Mouse (Mus musculus) forebrain, embryonic 12.5 days (tissue): Measurements from ENCODE around the gene Gp1ba. TPM values are rescaled to one million over a fixed set of nuclear protein-coding genes. Genes with fewer than 3 reads are reported as not detected.
A peak's percentile ranks its signal among the peaks of the same experiment; 100 is the strongest.

Experiments used
- ATAC-seq: fragments of 200-750 bp; cut with Nextera tagmentation; 2 replicates; pipeline ENCODE4 v1.8.0; 2017; ENCODE audit warnings: moderate TSS enrichment; ENCODE audit not compliant: low FRiP score
- H3K27ac ChIP-seq: fragments of 300-500 bp; sonication (generic); 2 replicates; pipeline ENCODE4 v1.5.1; 2016; ENCODE audit warnings: mild to moderate bottlenecking
- H3K27me3 ChIP-seq: fragments of 300-500 bp; sonication (generic); 2 replicates; pipeline ENCODE4 v1.6.1; 2016; ENCODE audit warnings: mild to moderate bottlenecking
- H3K36me3 ChIP-seq: fragments of 300-500 bp; sonication (generic); replicated peaks from 2 replicates; pipeline ENCODE4 v1.6.1; 2016; ENCODE audit warnings: mild to moderate bottlenecking
- H3K4me1 ChIP-seq: fragments of 300-500 bp; sonication (generic); 2 replicates; pipeline ENCODE4 v1.6.1; 2016
- H3K4me2 ChIP-seq: fragments of 300-500 bp; sonication (generic); 2 replicates; pipeline ENCODE4 v1.6.1; 2016; ENCODE audit warnings: mild to moderate bottlenecking, moderate library complexity
- H3K4me3 ChIP-seq: fragments of 300-500 bp; sonication (generic); replicated peaks from 2 replicates; pipeline ENCODE4 v1.5.1; 2016; ENCODE audit warnings: mild to moderate bottlenecking
- H3K9ac ChIP-seq: fragments of 300-500 bp; sonication (generic); 2 replicates; pipeline ENCODE4 v1.6.1; 2016; ENCODE audit warnings: mild to moderate bottlenecking
- H3K9me3 ChIP-seq: fragments of 300-500 bp; sonication (generic); 2 replicates; pipeline ENCODE4 v1.6.1; 2016
- WGBS: fragments of 180-500 bp; shearing (Covaris S2); methylation state at CpG from one replicate; pipeline ENCODE4 v1.1.7; 2016; 5-methylcytosine and 5-hydroxymethylcytosine counted together
- polyA plus RNA-seq: library from polyadenylated mRNA; unstranded; fragments of >200 nt; fragmentation: Nextera tagmentation; extraction: Ambion mirVana; gene quantifications from 2 replicates; pipeline ENCODE4 v1.2.1, GENCODE M21; 2016

Gp1ba gene
- polyA plus RNA-seq, 1 experiment from 2014 or later = 0.33 TPM

- Histone ChIP-seq H3K4me1 (peaks cover 57% of the 10 kb centered on the region), H3K27ac (no peak overlapping the region), H3K9me3 (no peaks in the 10 kb centered on the region), H3K27me3 (no peaks in the 10 kb centered on the region), H3K9ac (no peak overlapping the region), H3K4me3 (no peak overlapping the region), H3K4me2 (peak overlapping the region; percentile 8; the same call in 1 of the 2 replicates), H3K36me3 (peaks cover 55% of the 10 kb centered on the region)
- ATAC-seq = no peak
- 87% methylated on average over 8 of the region's 8 CpGs for WGBS
Measured at GRCm38 (mm10) chr11:70649185-70649734, 10.3 kb downstream of the Gp1ba start.

- Histone ChIP-seq H3K9me3 (no peaks in the 10 kb centered on the region), H3K4me1 (peaks cover 54% of the 10 kb centered on the region), H3K27me3 (no peaks in the 10 kb centered on the region), H3K36me3 (peaks cover 43% of the 10 kb centered on the region), H3K4me3 (no peak overlapping the region), H3K4me2 (no peak overlapping the region), H3K9ac (no peak overlapping the region), H3K27ac (no peak overlapping the region)
- 85% methylated on average over 12 of the region's 12 CpGs for WGBS
- no peak for ATAC-seq
Measured at GRCm38 (mm10) chr11:70650322-70651175, 11.6 kb downstream of the Gp1ba start.

- 82% methylated on average over 2 of the region's 2 CpGs for WGBS
- no peaks in the 10 kb centered on the region for H3K27me3 ChIP-seq
- no peak overlapping the region for H3K9ac ChIP-seq
- H3K4me3 ChIP-seq = no peak overlapping the region
- H3K36me3 ChIP-seq = peaks cover 43% of the 10 kb centered on the region
- H3K4me1 ChIP-seq = peaks cover 54% of the 10 kb centered on the region
- no peak overlapping the region for H3K27ac ChIP-seq
- no peak overlapping the region for H3K4me2 ChIP-seq
- no peak for ATAC-seq
- H3K9me3 ChIP-seq = no peaks in the 10 kb centered on the region
Measured at GRCm38 (mm10) chr11:70651391-70651790, 12.5 kb downstream of the Gp1ba start.

GRCm38 (mm10) chr11:70652029-70652883 is 13.3 kb downstream of the Gp1ba start:
- Histone ChIP-seq H3K4me1 (peaks cover 60% of the 10 kb centered on the region), H3K27ac (no peak overlapping the region; the same call in 1 of the 2 replicates), H3K4me3 (peak overlapping the region; percentile 98), H3K4me2 (peak overlapping the region; percentile 96), H3K27me3 (peaks cover 3% of the 10 kb centered on the region; the same call in 1 of the 2 replicates), H3K9me3 (no peaks in the 10 kb centered on the region), H3K9ac (peak overlapping the region; percentile 97), H3K36me3 (peaks cover 43% of the 10 kb centered on the region)
- 70% methylated on average over 12 of the region's 12 CpGs for WGBS
- no peak for ATAC-seq

- peak overlapping the region; percentile 97 for H3K9ac ChIP-seq
- 62% methylated on average over 6 of the region's 6 CpGs for whole genome bisulfite sequencing
- ATAC-seq = no peak
- H3K4me2 ChIP-seq = peak overlapping the region; percentile 96
- H3K36me3 ChIP-seq = peaks cover 43% of the 10 kb centered on the region
- peak overlapping the region; percentile 98 for H3K27ac ChIP-seq
- peak overlapping the region; percentile 98 for H3K4me3 ChIP-seq
- H3K27me3 ChIP-seq = peaks cover 3% of the 10 kb centered on the region; the same call in 1 of the 2 replicates
- no peaks in the 10 kb centered on the region for H3K9me3 ChIP-seq
- H3K4me1 ChIP-seq = peaks cover 59% of the 10 kb centered on the region
Measured at GRCm38 (mm10) chr11:70652884-70653344, 14.0 kb downstream of the Gp1ba start.

- H3K9ac ChIP-seq = peak overlapping the region; percentile 97
- ATAC-seq = peak; percentile 65
- H3K9me3 ChIP-seq = no peaks in the 10 kb centered on the region
- H3K4me3 ChIP-seq = peak overlapping the region; percentile 98
- peaks cover 3% of the 10 kb centered on the region; the same call in 1 of the 2 replicates for H3K27me3 ChIP-seq
- peaks cover 52% of the 10 kb centered on the region for H3K4me1 ChIP-seq
- peaks cover 40% of the 10 kb centered on the region for H3K36me3 ChIP-seq
- peak overlapping the region; percentile 96 for H3K4me2 ChIP-seq
- peak overlapping the region; percentile 98 for H3K27ac ChIP-seq
- WGBS = 1% methylated on average over 60 of the region's 63 CpGs
Measured at GRCm38 (mm10) chr11:70653345-70654197, 14.6 kb downstream of the Gp1ba start.

GRCm38 (mm10) chr11:70654198-70654922 is 15.4 kb downstream of the Gp1ba start, which contains the start of gene Pfn1:
Gene Pfn1, minus strand, starts transcription at chr11:70654644.
- Histone ChIP-seq H3K27ac (peak within 1 kb of the TSS; percentile 98), H3K4me2 (peak within 1 kb of the TSS; percentile 96), H3K4me3 (peak within 1 kb of the TSS; percentile 98), H3K9me3 (no peaks in the 10 kb centered on the region), H3K9ac (peak within 1 kb of the TSS; percentile 97), H3K4me1 (peaks cover 44% of the 10 kb centered on the region), H3K36me3 (peaks cover 32% of the 10 kb centered on the region), H3K27me3 (peaks cover 3% of the 10 kb centered on the region; the same call in 1 of the 2 replicates)
- WGBS = under 1% methylated on average over 56 of the region's 61 CpGs
- ATAC-seq = peak; percentile 49

GRCm38 (mm10) chr11:70654923-70655570 is 16.1 kb downstream of the Gp1ba start:
- Histone ChIP-seq H3K9ac (peak overlapping the region; percentile 97), H3K9me3 (no peaks in the 10 kb centered on the region), H3K4me1 (peaks cover 43% of the 10 kb centered on the region), H3K4me2 (peak overlapping the region; percentile 96), H3K36me3 (peaks cover 25% of the 10 kb centered on the region), H3K4me3 (peak overlapping the region; percentile 98), H3K27me3 (peaks cover 3% of the 10 kb centered on the region; the same call in 1 of the 2 replicates), H3K27ac (peak overlapping the region; percentile 98)
- peak; percentile 66 for ATAC-seq
- WGBS = under 1% methylated on average over 48 of the region's 48 CpGs

GRCm38 (mm10) chr11:70655571-70656455 is 16.9 kb downstream of the Gp1ba start:
- Histone ChIP-seq H3K9me3 (no peaks in the 10 kb centered on the region), H3K4me3 (peak overlapping the region; percentile 98), H3K27me3 (peaks cover 3% of the 10 kb centered on the region; the same call in 1 of the 2 replicates), H3K4me1 (peaks cover 38% of the 10 kb centered on the region), H3K9ac (peak overlapping the region; percentile 97), H3K4me2 (peak overlapping the region; percentile 96), H3K27ac (peak overlapping the region; percentile 98), H3K36me3 (peaks cover 18% of the 10 kb centered on the region)
- under 1% methylated on average over 61 of the region's 61 CpGs for WGBS
- no peak for ATAC-seq
